Mouse (Mus musculus): Measurements from ENCODE around the gene Zswim3.

Zswim3 gene

DNA sequence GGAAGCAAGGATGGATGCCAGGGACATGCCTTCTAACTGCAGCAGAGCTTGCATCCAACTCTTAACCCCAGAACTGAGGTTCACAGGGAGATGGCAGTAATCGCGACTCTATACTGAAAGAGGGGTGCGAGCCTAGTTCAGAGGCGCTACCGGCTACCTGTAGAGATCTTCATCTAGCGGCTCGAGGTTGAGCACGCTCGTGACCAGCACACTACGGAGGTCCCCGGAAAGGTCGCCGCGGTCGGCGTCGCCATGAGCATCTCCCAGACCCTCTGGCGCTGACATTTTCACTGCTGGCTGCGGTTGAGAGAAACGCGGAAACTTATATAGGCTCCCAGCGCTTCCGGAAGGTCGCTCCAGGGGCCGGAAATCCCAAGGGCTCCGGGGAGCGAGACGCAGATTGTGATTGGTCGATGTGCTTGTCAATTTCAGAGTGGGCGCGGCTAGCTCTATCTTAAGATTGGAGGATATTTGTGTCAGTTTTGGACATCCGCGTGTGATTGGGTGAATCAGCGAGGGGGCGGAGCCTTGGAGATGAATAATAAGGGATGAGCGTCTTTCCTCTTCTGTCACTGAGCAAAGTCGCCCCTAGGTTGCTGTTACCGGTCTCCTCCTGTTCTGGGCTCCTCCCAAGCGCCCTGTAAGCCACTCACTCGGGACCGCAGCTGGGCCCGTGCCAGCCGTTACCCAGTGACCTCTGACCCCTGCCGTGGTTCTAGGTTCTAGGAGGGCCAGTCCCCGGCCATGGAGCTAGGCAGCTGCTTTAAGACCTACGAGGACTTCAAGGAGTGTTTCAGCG, at the start of gene Zswim3, which contains the start of gene Acot8:
Gene Zswim3 (plus strand): TSS at position 566 of the 799 bp plus-strand sequence.
Gene Acot8 (minus strand): TSS at position 350 of the 799 bp plus-strand sequence.
- peak; percentile 96 to 97 for DNase-seq (ENCODE audit: low read depth in 1 of 2, low spot score in 2 of 2)

DNA sequence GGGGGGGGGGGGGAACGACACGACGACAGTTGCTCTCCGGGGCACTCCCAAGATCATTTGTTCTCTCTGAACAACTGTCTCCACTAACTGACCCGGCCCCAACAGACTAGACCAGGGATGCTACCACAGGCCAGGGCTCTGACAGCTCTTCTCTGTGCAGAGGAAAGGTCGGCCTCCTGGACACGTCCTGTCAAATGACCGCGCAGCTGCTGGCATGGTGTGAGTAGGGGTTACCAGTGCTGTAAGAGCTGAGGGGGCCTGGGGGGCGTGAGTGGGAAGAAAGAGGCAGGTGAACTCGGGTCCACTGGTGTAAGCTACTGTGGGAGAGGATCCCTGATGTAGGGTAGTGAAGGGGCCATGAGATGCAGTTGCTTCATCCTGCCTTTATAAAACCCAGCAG, 47.1 kb upstream of the Zswim3 start:
- no peak for DNase-seq (ENCODE audit: low read depth in 1 of 2, low spot score in 2 of 2)

DNA sequence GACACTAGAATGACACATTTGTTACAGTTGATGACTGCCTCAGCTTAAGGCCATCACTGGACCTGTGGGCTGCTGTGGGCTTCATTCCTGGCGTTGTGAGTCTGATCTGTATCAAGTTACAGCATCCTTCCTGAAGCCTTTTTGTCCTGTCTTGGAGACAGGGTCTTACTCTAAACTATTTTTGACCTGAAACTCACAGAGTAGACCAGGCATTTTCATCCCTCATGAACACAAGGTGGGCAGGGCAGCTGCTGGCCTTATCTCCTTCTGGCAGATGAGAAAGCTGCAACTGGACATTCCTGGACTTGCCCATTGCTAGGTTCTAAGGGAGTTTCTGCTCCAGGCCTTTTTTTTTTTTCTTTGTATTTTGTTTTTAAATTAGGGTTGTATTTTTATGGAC, 46.2 kb upstream of the Zswim3 start:
- DNase-seq (ENCODE audit: low read depth in 1 of 2, low spot score in 2 of 2): no peak

DNA sequence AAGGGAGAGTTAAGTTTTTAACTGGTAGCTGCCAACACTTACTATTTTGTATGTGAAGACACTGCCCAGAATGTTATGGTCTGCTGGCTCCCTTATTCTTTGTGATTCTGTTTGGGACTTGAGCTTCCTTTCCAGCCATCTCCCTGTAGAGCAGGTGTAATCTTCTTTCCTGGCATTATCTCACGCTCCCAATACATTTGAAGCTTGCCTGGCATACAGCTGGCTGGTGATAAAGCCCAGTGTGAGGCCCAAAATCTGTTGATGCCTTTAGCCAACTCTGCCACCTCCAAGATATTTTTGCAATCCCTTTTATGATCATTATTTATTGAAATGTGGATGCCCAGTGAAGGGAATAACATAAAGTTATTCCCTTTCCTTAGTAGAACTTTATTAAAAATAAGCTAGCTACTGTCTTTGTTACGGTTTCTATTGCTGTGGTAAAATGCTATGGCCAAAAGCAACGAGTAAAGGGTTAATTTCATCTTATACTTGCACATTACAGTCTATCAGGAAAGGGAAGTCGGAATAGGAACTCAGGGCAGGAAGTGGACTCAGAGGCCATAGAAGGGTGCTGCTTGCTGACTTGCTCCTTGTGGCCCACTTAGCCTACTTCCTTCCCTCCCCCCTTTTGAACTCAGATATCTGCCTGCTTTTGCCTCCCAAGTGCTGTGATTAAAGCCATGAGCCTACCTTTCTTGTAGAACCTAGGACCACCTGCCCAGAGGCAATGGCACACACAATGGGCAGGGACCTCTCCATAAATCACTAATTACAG, 44.7 kb upstream of the Zswim3 start:
- DNase-seq (ENCODE audit: low read depth in 1 of 2, low spot score in 2 of 2): no peak

DNA sequence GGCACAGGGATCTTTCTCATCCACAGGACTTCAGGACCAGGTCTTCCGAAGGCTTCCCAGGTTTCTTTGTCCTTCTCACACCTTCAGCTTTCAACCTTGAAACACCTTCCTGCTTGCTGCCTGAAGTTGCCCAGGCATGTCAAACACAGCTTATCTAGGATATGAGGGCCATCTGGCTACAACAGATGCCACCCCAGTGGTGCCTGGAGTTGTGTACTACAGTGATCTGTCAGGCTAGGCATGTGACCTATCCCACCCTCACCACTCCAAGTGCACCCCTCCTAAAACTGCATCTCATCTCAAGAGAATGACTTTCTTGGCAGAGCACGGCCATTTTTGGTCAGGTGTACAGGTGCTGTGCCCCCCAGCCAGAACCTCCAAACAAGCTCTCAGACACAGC, 43.4 kb upstream of the Zswim3 start:
- no peak for DNase-seq (ENCODE audit: low read depth in 1 of 2, low spot score in 2 of 2)

DNA sequence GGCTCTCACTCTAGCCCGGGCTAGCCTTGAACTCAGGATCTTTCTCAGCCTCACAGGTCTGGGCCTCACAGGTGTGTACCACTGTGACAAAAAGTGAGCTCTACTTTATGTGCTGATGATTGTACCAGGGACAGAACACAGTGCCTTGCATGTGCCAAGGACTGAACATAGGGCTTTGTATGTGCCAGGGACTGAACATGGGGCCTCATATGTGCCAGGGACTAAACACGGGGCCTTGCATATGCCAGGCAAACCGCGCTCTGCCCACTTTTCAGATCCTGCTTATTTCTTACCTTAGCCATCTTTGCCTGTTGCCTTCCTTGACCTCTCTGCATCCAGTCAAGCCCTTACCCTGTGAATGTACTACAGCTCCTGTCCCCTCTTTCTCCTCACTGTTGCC, 42.9 kb upstream of the Zswim3 start:
- DNase-seq (ENCODE audit: low read depth in 1 of 2, low spot score in 2 of 2): no peak

DNA sequence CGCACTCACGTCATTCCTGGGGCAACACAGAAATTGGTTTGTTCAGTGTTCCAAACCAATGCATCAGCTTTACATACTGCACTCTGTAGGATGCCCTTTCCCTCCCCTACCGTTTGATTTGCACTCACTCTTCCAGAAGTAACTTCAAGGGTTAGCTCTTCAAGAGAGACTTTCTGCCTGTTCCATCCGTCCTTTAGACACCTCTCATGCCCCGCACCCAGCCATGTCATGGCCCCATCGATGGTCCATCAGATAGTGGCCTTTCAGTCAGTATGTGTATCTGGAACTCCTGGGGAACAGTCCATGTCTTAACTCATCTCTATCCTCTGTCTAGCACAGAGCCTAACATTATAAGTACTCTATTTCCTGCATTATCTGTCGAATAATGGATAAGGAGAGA, 42.3 kb upstream of the Zswim3 start:
- DNase-seq (ENCODE audit: low read depth in 1 of 2, low spot score in 2 of 2): no peak

DNA sequence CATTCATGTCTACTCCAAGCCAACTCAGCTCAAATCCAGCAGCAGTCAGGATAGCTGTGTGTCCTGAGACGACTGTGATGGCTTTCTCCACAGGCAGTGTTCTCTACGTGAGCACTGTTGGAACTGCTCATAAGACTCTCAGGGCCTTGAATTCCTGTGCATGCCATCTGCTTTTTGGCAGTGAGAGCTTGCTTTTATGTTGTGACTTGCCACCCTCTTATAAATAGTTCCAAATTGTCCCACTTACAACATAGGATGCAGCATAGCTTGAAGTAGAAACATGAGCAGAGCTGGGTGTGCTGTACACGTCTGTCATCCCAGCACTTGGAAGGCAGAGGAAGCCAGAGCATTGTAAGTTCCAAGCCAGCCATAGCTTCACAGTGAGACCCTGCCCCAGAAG, 39.1 kb upstream of the Zswim3 start:
- no peak for DNase-seq (ENCODE audit: low read depth in 1 of 2, low spot score in 2 of 2)

DNA sequence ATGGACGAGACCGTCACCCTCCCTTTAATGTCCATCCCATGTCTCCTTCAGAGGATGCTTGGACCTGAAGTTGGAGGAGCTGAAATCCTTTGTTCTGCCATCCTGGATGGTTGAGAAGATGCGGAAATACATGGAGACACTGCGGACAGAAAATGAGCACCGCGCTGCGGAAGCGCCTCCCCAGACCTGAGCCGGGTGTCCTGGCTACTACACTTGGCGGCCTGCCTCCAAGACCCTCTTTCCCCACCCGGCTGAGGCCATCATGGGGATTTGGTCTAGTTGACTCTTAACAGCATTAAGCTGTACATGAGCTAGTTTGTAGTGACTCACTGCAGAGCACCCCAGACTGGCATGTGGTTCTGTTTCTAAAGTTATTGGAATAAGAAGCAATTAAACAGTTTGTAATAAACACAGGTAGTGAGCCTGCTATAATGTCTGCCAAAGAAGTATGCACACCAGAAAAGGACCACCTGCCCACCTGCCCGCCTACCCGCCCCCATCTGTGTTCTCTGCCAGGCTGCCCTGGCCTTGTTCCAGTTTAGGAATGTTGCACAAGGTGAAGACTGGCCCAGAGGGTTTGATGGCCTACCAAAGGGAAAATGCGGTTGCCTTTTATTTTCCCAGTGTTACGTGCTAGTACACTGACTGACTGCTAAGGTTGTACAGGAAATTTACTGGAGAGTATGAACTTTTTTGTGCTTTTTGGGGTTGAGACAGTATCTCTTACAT, 36.9 kb upstream of the Zswim3 start:
- no peak for DNase-seq (ENCODE audit: low read depth in 1 of 2, low spot score in 2 of 2)

DNA sequence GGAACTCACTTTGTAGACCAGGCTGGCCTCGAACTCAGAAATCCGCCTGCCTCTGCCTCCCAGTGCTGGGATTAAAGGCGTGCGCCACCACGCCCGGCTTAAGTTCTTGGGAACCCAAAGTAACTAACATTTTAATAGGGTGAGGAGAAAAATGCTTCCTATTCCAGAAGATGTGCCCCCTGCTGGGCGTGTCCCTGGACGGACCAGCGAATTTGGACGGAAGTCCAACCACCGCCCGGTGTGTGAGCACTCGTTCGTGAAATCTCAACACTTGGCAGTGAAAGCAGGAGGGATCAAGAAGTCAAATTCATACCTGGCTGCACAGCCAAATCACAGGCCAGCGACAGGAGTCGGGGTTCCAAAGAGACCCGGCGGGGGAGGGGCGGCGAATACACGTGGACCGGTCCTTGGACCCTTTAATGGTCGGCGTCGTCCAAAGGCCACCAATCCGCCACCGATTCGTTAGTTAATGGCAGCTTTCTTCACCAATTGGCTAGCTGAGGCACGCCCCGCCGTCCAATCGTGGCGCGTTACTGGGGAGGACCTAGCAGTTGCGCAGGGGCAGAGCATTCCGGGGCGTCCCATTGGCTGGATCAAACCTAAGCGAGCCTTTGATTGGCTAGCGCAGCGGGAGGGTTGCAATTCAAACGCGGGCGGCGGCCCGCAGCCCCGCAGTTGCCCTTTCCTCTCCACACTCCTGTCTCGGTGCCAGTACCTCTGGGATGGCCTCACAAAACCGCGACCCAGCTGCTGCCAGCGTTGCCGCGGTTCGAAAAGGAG, 35.5 kb upstream of the Zswim3 start, which contains the start of gene Ube2c:
Gene Ube2c (plus strand): TSS at position 641 of the 780 bp plus-strand sequence.
- DNase-seq (ENCODE audit: low read depth in 1 of 2, low spot score in 2 of 2): peak; percentile 94

DNA sequence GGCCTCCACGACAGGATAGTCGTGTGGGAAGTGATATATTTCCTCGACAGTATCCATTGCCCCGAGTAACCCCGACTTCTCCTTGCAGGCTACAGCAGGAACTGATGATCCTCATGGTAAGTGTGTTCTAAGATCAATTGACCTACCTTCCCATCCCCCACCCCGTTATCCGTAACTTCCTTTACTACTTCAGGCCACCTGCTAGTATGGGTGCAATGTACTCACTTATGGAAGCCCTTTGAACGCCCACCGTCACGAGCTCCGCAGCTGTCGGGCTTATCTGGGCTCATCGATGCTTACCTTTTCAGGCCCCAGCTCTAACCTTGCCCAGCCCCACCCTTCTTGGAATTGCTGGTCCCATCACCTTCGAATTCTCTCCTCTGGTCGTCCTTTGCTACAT, 34.6 kb upstream of the Zswim3 start:
- DNase-seq (ENCODE audit: low read depth in 1 of 2, low spot score in 2 of 2): no peak

DNA sequence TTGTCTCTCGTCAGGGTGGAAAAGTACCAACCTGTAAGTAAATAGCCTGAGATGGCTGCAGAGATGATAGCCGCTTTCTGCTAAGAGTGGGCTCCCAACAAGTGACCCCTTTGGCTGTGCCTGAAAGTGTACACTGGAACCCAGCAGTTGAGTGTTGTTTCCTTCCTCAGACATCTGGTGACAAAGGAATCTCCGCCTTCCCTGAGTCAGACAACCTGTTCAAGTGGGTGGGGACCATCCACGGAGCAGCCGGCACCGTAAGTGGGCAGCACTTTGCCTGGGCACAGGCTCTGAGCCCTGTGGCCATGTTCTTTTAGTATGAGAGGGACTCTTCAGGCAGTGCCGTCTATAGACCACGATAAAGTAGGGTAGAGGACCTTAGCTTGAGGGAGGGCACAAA, 33.8 kb upstream of the Zswim3 start:
- DNase-seq (ENCODE audit: low read depth in 1 of 2, low spot score in 2 of 2): no peak

DNA sequence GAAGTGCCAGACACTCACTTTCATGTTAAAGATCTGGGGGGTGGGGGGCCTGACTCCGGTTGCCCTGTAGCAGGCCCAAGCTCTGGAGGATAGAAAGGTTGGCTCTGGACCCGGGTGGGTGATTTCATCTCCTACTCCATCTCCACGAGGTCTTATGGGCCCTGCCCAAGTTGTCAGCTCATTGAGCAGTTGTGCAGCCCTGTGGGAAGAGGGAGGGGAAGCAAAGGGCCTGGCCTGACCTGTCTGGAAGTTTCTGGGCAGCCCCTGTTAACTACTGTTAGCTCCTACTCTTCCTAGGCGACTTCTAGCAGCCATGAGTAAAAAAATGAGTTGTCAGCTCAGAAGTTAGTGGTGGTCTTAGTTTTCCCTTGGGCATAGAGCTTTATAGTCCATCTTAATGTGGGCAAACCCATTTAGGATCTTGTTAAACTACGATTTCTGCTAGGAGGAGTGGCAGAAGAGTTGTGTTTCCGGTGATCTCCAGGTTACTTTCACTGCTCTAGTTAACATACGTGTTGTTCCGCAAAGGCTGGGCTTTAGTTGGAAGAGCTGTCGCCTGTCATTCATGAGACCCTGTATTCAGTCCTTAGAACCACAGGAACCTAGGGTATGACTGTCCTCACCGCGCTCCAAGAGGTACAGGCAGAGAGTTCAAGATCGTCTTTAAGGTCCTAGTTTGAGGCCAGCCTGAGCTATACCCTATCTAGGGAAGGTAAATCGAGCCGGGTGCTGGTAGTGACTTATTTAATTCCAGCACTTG, 31.5 kb upstream of the Zswim3 start:
- DNase-seq (ENCODE audit: low read depth in 1 of 2, low spot score in 2 of 2): no peak

DNA sequence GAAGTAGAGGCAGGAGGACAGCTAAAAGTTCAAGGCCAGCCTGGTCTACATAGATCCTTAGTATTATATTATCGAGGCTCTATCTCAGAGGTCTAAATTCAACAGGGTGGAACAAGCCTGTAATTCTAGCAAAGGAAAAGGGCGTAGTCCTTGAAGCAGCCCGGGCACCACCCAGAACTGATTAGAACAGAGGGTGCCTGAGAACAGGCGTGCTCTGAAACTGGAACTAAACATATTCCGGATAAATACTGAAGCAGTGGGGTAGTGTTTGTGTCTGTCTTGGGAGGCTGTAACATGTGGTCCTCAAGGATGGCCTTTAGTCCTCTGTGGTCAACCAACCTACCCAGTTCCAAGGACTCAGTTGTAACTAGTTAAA, 30.9 kb upstream of the Zswim3 start:
- no peak for DNase-seq (ENCODE audit: low read depth in 1 of 2, low spot score in 2 of 2)

DNA sequence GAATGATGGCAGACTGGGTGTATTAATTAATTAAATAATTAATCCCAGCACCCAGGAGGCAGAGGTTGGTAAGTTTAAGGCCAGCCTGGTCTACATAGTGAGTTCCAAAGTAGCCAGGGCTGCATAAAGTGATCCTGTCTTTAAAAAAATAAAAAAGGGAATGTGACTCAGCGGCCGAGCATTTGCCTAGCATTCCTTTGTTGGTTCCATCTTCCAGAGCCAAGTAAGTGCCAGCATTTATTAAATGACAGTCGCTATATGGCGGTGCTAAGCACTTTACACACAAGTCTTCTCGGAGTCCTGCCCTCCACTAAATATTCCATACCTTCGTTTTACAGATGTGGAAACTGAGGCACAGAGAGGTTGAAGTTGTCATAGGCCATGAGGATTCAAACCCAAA, 28.8 kb upstream of the Zswim3 start:
- DNase-seq (ENCODE audit: low read depth in 1 of 2, low spot score in 2 of 2): no peak

DNA sequence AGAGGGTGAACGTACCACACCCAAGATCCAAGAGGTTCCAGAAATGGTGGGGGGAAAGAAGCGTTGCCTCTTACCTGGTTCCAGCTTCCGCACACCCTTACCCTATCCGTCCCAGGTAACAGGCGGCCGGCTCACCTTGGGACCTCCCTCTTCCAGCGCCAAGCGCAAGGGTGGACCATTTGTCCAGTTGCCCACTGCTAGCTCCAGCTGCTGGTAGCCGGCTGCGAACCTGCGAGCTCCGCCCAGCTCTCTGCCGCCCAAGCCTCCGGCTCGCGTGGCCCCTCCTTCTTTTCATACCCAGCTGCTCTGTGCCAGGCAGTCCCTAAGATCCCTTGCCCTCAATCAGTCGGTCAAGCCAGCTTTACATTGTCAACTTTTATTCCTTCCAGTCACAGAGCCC, 28.1 kb upstream of the Zswim3 start:
- DNase-seq (ENCODE audit: low read depth in 1 of 2, low spot score in 2 of 2): no peak

DNA sequence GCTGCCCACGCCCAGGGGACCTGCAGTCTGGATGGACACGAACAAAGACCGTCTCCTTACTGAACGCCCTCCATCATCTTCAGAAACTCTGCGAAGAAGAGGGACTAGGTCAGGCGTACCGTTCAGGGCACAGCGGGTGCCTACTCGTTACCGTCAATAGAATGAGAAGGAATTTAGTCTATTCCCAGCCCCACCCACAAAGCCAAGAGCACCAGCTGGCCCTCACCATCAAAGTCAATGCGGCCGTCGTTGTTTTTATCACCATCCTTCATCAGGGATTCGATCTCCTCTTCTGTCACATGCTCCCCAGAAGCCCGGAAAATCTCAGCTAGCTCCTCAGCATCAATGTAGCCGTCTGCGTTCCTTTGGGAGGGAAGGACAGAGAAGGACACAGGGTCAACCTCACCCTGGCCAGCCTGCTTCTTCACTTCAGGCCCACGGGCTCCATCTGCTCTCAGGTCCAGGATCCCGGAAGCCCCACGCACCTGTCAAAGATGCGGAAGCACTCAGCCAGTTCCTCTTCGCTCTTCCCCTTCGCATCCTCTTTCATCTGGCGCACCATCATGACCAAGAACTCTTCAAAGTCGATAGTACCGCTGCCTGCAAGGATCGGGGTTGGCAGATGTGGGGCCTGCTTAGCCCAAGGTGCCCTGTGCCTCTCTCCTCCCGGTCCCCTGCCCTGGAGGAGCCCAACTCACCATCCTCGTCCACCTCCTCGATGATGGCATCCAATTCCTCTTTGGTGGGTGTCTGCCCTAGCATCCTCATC, 27.5 kb upstream of the Zswim3 start:
- DNase-seq (ENCODE audit: low read depth in 1 of 2, low spot score in 2 of 2): no peak

DNA sequence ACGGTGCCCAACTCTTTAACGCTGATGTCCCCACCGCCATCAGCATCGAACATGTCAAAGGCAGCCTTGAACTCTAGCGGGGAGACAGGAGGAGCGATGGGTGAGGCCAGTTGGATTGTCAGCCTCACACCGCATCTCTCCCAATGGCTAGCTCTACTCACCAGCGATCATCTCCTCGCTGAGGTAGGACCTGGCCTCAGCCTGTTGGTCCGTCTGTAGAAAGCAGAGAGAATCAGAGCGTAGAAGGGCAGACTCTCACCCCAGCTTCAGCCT, 26.9 kb upstream of the Zswim3 start:
- no peak for DNase-seq (ENCODE audit: low read depth in 1 of 2, low spot score in 2 of 2)

DNA sequence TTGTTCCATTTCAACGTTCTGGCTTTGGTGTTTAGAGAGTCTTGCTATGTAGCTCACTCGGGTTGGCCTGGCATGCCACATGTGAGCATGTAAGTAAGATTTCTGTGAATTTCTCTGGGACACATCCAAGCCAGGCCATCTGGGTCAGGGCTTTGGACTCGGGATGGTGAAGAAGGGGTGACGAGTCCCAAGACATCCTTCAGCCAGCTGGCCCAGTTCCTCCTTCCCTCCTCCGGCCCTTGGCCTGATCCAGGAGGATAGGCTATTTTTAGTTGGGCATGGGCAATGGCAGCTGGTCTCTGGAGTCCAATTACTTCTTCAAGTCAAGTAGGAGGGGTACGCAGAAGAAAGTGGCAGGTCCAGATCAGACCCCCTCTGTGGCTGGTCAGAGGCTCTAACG, 26.1 kb upstream of the Zswim3 start:
- DNase-seq (ENCODE audit: low read depth in 1 of 2, low spot score in 2 of 2): no peak

Data from monocyte, adult 2 months (primary cell).